Mouse (Mus musculus): ENCODE measurements around the gene Smim12. TPM values are rescaled to one million over a fixed set of nuclear protein-coding genes. Genes with fewer than 3 reads are reported as not detected.

The Smim12 gene
- total RNA-seq, 2 experiments from 2014 or later, result 43.1 to 43.5 TPM

Other genes with a start within 250 kb of the Smim12 start
- gene Sfpq, start 222.5 kb upstream of the Smim12 start, total RNA-seq (2021), result 100 to 1,000 TPM; 116 to 127 TPM
- 1 to 10 TPM; 3.9 to 6.8 TPM for gene Zmym1, start 182.6 kb upstream of the Smim12 start, total RNA-seq (2021)
- 1 to 10 TPM; 8.1 to 9.2 TPM for gene Zmym6, start 166.4 kb upstream of the Smim12 start, total RNA-seq (2021)
- 1 to 10 TPM; 1.6 to 2.2 TPM for gene Tmem35b, start 120.1 kb upstream of the Smim12 start, total RNA-seq (2021)
- under 1 TPM; 0.26 to 0.29 TPM for gene Dlgap3, start 74.6 kb upstream of the Smim12 start, total RNA-seq (2021)
- 10 to 100 TPM; 20.8 to 23.0 TPM for gene Gja4, start 70.3 kb downstream of the Smim12 start, total RNA-seq (2021)
- under 1 TPM in 1 of 2 experiments, not detected in 1; 0.22 TPM for gene Gjb3, start 87.1 kb downstream of the Smim12 start, total RNA-seq (2021)
- not detected for gene Gjb4, start 110.3 kb downstream of the Smim12 start, total RNA-seq (2021)
- gene Gjb5, start 114.4 kb downstream of the Smim12 start, total RNA-seq (2021), result under 1 TPM; 0.48 to 0.61 TPM